Mouse (Mus musculus): ENCODE measurements around the gene Fam13a. TPM values are rescaled to one million over a fixed set of nuclear protein-coding genes. Genes with fewer than 3 reads are reported as not detected.

Fam13a gene
- polyA plus RNA-seq, 1 experiment from 2014 or later: 9.0 TPM

DNA sequence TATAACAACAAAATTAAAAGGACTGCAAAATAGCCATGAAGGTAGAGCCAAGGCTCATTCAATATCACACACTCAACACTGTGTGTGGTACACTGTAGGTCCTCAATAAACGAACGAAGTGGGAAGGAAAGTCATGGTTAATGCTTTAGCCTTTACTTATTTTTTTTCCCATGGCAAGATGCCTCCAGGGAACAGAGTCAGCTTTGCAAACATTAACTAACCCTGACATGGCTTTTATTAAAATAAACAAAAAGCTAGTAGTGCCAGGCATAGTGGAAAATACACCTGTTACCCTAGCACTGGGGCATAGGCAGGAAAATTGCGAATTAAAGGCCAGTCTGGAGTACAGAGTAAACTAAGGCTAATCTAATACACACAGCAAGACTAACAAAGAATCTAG lies 35.2 kb downstream of the Fam13a start:
- WGBS: 84% methylated on average over 3 of the region's 3 CpGs
- no peaks in the 10 kb centered on the region for H3K36me3 ChIP-seq
- H3K4me3 ChIP-seq: no peak overlapping the region
- ATAC-seq (replicated peaks): no peak
- no peak overlapping the region for H3K9ac ChIP-seq (replicated peaks)
- no peak overlapping the region for H3K4me2 ChIP-seq (replicated peaks)
- no peak overlapping the region for H3K27ac ChIP-seq (replicated peaks)
- H3K9me3 ChIP-seq: no peaks in the 10 kb centered on the region
- no peaks in the 10 kb centered on the region for H3K27me3 ChIP-seq
- H3K4me1 ChIP-seq: no peaks in the 10 kb centered on the region

DNA sequence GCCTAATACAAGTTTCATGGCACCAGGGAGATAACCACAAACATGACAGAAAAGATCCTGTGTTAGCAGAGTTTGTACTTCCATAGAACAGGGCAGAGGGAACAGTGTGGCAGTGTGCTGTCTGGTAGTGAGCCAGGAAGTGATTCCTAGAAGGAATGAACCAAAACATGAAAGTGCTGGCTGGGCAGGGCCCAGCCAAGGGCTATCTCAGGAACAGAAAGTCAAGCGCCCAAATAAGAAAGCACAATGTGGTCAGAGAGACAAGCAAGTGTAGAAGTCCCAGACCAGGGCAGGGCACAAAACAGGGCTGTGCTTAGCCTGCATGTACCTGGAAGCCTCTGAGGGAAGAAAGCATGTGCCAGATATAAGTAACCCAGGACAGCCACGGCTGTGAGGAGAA lies 35.6 kb downstream of the Fam13a start:
- Histone ChIP-seq H3K4me3 (no peak overlapping the region), H3K9ac (replicated peaks) (no peak overlapping the region), H3K9me3 (no peaks in the 10 kb centered on the region), H3K36me3 (no peaks in the 10 kb centered on the region), H3K27me3 (no peaks in the 10 kb centered on the region), H3K4me1 (no peaks in the 10 kb centered on the region), H3K4me2 (replicated peaks) (no peak overlapping the region), H3K27ac (replicated peaks) (no peak overlapping the region)
- ATAC-seq (replicated peaks): no peak
- WGBS: 90% methylated on average over 2 of the region's 2 CpGs

DNA sequence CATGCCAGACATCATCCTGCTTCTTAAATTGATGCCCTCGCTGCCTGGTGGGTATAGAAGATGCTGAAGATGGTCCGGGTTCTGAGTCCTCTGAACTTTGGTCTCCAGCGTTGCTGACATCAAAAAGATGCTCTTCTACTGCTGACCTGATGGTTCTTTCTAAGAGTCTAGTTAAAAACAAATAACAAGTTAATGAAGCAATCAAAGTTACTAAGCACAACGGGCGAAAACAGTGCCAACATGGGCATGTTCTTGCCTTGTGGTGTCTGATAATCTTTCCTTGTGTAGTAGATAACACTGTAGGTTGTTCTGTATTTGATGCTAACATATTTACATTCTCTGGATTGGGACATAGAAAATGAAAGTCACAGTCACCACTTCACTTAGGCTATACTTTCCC lies 37.2 kb downstream of the Fam13a start:
- Histone ChIP-seq H3K36me3 (no peaks in the 10 kb centered on the region), H3K4me1 (no peaks in the 10 kb centered on the region), H3K4me2 (replicated peaks) (no peak overlapping the region), H3K9ac (replicated peaks) (no peak overlapping the region), H3K27ac (replicated peaks) (no peak overlapping the region), H3K27me3 (no peaks in the 10 kb centered on the region), H3K9me3 (no peaks in the 10 kb centered on the region), H3K4me3 (no peak overlapping the region)
- WGBS: 93% methylated on average over 5 of the region's 5 CpGs
- no peak for ATAC-seq (replicated peaks)

DNA sequence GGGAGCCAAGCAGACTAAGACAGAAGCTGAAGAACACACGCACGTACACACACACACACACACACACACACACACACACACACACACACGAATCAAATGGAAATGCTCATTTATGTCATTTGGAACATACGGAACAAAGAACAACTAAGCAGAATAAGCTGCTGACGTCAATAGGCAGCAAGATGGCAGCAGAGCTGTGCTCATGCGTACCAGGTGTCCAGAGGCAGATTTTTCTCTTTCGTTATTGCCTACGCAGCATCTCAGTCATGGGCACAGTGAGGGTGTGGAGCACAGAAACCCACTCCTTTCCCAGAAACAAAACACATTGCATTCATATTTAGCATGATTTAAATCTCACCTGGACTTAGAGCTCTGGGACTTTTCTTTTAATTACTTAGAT lies 39.2 kb downstream of the Fam13a start:
- Histone ChIP-seq H3K4me1 (no peaks in the 10 kb centered on the region), H3K27me3 (no peaks in the 10 kb centered on the region), H3K27ac (replicated peaks) (no peak overlapping the region), H3K4me2 (replicated peaks) (no peak overlapping the region), H3K4me3 (no peak overlapping the region), H3K9ac (replicated peaks) (no peak overlapping the region), H3K36me3 (no peaks in the 10 kb centered on the region), H3K9me3 (no peaks in the 10 kb centered on the region)
- ATAC-seq (replicated peaks): no peak
- whole genome bisulfite sequencing: 74% methylated on average over 8 of the region's 8 CpGs

DNA sequence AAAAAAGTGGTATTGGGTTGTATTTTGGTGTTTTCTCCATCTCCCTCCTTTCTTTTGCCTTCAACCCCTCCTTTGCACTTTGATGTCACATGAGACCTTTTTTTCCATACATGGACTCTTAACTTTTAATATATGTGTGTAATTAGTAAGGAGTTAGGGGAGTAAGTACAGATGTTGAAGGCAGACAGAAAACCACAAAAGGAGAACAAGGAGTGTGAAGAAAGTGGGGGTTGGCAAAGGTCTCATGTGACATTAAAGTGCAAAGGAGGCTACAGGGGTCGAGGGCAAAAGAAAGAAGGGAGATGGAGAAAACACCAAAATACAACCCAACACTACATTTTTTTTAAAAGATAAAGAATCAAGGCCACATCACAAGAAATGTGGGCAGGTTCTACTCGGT lies 49.1 kb downstream of the Fam13a start:
- no peaks in the 10 kb centered on the region for H3K4me1 ChIP-seq
- no peak overlapping the region for H3K9ac ChIP-seq (replicated peaks)
- no peaks in the 10 kb centered on the region for H3K9me3 ChIP-seq
- H3K27ac ChIP-seq (replicated peaks): no peak overlapping the region
- no peaks in the 10 kb centered on the region for H3K36me3 ChIP-seq
- no peak for ATAC-seq (replicated peaks)
- H3K4me2 ChIP-seq (replicated peaks): no peak overlapping the region
- 54% methylated on average over 2 of the region's 2 CpGs for WGBS
- no peak overlapping the region for H3K4me3 ChIP-seq
- no peaks in the 10 kb centered on the region for H3K27me3 ChIP-seq

DNA sequence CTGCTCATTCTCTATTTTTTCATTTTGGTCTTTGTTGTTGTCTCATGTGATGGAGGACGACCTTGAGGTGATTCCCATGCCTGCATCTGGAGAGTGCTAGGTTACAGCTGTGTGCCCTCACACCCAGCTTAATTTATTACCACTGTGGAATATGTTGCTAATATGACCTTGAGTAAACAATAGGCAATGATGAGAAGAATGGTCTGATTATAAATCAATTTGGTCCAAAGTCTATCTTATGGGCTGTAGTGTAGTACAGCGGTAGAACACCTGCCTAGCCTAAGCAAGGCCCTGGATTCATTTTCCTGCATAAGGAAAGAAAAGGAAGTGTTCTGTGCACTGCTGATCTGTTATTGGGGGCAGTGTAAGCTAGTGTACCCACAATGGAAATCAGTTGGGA lies 49.9 kb downstream of the Fam13a start:
- Histone ChIP-seq H3K27ac (replicated peaks) (no peak overlapping the region), H3K27me3 (no peaks in the 10 kb centered on the region), H3K4me2 (replicated peaks) (no peak overlapping the region), H3K4me3 (no peak overlapping the region), H3K4me1 (no peaks in the 10 kb centered on the region), H3K36me3 (no peaks in the 10 kb centered on the region), H3K9ac (replicated peaks) (no peak overlapping the region), H3K9me3 (no peaks in the 10 kb centered on the region)
- WGBS: 95% methylated on average over 2 of the region's 2 CpGs
- no peak for ATAC-seq (replicated peaks)

DNA sequence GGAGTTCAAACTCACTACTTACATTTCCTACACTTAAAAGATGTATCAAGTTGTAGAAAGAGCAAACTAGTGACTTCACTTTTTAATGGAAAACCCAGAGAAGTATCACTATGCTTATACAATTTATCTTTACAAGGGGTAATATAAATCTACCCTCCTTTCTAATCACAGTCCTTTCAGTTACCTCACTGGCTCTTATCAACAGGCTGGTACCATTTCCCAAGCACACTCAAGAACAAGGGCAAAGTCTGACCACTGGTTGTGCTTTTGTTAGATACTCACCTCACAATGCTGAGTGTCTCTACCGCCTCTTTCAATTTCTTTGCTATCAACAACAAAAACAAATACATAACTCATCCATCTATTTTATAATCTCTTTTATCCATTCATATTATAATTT lies 51.5 kb downstream of the Fam13a start:
- Histone ChIP-seq H3K9me3 (no peaks in the 10 kb centered on the region), H3K36me3 (no peaks in the 10 kb centered on the region), H3K4me3 (no peak overlapping the region), H3K27me3 (no peaks in the 10 kb centered on the region), H3K27ac (replicated peaks) (no peak overlapping the region), H3K4me1 (no peaks in the 10 kb centered on the region), H3K4me2 (replicated peaks) (no peak overlapping the region), H3K9ac (replicated peaks) (no peak overlapping the region)
- ATAC-seq (replicated peaks): no peak
- whole genome bisulfite sequencing: 93% methylated on average over 1 of the region's 1 CpGs

DNA sequence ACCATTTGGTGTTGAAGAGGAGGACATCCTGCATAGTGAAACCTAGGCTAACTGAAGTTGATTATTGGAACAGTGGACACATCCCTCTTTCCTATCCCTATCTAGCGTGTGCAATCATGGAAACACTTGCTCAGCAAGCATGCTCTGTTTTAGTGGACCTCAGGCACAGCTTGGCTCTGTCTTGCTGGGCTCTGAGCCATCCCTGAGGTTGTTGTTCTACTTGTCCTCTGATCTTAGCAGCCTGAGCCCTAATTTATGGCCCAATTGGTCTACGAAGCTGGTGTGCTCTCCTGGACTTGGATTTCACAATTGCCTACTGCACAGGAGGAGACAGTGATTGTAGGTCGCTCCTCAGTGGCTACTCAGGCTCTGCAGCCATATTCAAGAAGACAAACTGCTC lies 56.1 kb downstream of the Fam13a start:
- Histone ChIP-seq H3K27me3 (no peaks in the 10 kb centered on the region), H3K36me3 (no peaks in the 10 kb centered on the region), H3K4me2 (replicated peaks) (no peak overlapping the region), H3K9me3 (no peaks in the 10 kb centered on the region), H3K4me1 (peaks cover 10% of the 10 kb centered on the region; the same call in 1 of the 2 replicates), H3K4me3 (no peak overlapping the region), H3K27ac (replicated peaks) (no peak overlapping the region), H3K9ac (replicated peaks) (no peak overlapping the region)
- no peak for ATAC-seq (replicated peaks)
- WGBS: 92% methylated on average over 3 of the region's 3 CpGs

DNA sequence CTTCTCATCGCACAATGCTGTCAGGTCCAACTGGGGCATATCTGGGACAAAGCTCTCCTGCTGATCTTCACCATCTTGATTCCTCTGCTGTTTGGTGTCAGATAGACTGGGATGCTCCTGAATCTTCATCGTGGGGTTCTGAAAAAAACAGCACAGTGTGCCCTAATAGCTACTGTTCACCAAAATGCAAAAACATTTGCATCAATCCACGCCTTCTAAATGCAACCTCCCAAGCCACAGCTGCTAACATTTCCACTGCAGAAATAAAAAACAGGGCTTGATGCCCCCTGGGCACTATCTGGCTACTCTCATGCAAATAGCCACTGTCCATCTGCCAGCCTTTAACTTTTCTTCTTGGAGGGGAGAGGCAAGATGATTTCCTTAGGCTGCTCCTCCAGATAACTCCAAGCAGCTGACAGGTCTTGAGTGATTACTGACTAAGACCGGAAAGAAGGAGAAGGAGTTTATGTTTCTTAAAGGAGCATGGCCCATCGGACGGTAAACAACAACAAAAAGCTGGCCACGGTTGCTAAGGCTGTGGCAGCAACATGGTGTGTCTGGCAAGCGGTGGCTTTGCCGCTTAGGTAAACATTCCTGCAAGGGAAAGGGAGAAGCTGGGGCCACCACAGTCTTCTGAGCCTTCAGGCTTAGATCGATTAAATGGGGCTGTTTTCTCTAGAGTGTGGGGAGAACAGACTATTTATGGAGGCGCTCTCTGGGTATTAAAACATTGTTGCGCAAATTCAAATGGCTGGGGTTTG lies 59.1 kb downstream of the Fam13a start:
- peaks cover 10% of the 10 kb centered on the region; the same call in 1 of the 2 replicates for H3K4me1 ChIP-seq
- 54% methylated on average over 12 of the region's 12 CpGs for WGBS
- H3K27ac ChIP-seq (replicated peaks): no peak overlapping the region
- no peaks in the 10 kb centered on the region for H3K36me3 ChIP-seq
- H3K27me3 ChIP-seq: no peaks in the 10 kb centered on the region
- H3K9me3 ChIP-seq: no peaks in the 10 kb centered on the region
- H3K9ac ChIP-seq (replicated peaks): no peak overlapping the region
- ATAC-seq (replicated peaks): no peak; the same call in 1 of the 2 replicates
- H3K4me2 ChIP-seq (replicated peaks): no peak overlapping the region
- H3K4me3 ChIP-seq: no peak overlapping the region

DNA sequence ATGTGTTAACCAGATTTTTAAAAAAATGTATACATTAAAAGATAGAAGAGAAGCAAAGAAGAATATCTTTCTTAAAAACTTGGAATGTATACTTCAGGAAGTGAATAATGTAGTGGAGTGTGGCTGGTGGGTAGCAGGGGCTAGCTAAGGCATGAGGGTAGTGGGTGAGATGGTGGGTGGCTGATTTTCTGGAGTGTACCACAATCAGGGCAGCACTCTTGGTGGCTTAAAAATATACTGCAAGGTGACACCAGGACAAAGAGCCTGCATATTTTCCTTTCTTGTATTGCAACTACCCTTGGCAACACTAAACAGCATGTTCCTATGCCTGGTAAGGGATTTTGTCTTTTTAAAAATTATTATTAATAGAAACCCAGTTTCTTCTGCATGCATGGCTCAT lies 59.8 kb downstream of the Fam13a start:
- no peak for ATAC-seq (replicated peaks)
- Histone ChIP-seq H3K36me3 (no peaks in the 10 kb centered on the region), H3K4me2 (replicated peaks) (no peak overlapping the region), H3K9ac (replicated peaks) (no peak overlapping the region), H3K9me3 (no peaks in the 10 kb centered on the region), H3K27ac (replicated peaks) (no peak overlapping the region), H3K27me3 (no peaks in the 10 kb centered on the region), H3K4me1 (peaks cover 10% of the 10 kb centered on the region; the same call in 1 of the 2 replicates), H3K4me3 (no peak overlapping the region)

DNA sequence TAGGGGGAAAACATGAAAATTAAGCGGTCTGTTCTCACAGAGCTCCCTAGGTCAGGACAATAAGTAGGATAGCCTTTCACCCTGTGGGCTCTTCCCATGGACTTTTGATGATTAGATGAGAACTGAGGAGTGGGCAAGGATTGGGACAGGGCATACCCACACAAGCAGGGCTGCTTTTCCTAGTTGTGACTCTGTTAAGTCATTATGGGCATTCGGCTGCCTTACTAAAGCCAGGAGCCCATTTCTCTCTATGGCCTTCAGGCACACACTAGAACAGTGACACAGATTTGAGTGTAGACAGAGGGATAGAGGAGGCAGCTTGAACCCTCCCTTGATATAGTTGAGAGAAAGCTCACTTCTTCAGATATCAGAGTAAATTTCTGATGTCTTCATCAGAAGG lies 60.3 kb downstream of the Fam13a start:
- no peak for ATAC-seq (replicated peaks)
- Histone ChIP-seq H3K4me1 (peaks cover 10% of the 10 kb centered on the region; the same call in 1 of the 2 replicates), H3K9me3 (no peaks in the 10 kb centered on the region), H3K36me3 (no peaks in the 10 kb centered on the region), H3K4me3 (no peak overlapping the region), H3K27me3 (no peaks in the 10 kb centered on the region), H3K9ac (replicated peaks) (no peak overlapping the region), H3K27ac (replicated peaks) (no peak overlapping the region), H3K4me2 (replicated peaks) (no peak overlapping the region)
- WGBS: 96% methylated on average over 2 of the region's 2 CpGs

DNA sequence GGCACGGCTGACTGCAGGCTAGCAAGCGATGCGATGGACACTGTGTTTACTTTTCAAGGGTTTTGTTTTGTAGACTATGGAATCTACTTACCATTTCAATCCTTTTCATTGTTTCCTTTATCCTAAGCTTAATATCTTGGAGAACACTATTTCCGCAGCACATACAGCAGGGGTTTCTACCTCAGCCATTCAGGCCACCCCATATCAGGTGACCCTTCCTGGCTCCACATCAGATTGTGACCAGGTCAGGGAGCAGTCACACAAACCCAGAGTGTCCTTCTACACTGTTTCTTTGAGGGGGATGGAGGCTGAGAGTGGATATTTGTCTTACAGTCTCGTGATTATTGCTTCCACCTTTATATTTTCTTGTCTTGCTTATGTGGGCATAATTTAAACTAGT lies 61.7 kb downstream of the Fam13a start:
- WGBS: 79% methylated on average over 5 of the region's 5 CpGs
- Histone ChIP-seq H3K4me1 (peaks cover 10% of the 10 kb centered on the region; the same call in 1 of the 2 replicates), H3K9me3 (no peaks in the 10 kb centered on the region), H3K4me2 (replicated peaks) (no peak overlapping the region), H3K36me3 (no peaks in the 10 kb centered on the region), H3K27ac (replicated peaks) (no peak overlapping the region), H3K4me3 (no peak overlapping the region), H3K27me3 (no peaks in the 10 kb centered on the region), H3K9ac (replicated peaks) (no peak overlapping the region)
- ATAC-seq (replicated peaks): no peak

DNA sequence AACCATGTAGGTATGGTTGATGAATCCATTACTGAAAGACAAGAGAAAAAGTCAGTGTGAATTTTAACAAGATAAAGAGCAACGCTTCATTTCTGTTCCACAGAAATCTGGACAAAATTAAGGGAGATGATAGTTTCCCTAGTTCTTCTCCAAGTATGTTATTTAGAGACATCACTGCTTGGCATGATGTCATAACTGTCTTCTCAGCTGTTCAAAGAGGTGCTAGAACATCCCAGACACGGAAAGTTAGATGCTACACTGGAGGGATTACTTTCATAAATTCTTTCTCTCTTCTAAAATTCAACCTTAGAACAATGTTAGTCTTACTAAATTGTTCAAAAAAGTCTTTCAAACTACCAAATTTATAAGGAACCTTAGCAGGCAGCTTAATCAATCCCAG lies 63.8 kb downstream of the Fam13a start:
- Histone ChIP-seq H3K4me2 (replicated peaks) (no peak overlapping the region), H3K4me3 (no peak overlapping the region), H3K9ac (replicated peaks) (no peak overlapping the region), H3K4me1 (peaks cover 7% of the 10 kb centered on the region; the same call in 1 of the 2 replicates), H3K27ac (replicated peaks) (no peak overlapping the region), H3K36me3 (no peaks in the 10 kb centered on the region), H3K27me3 (no peaks in the 10 kb centered on the region), H3K9me3 (no peaks in the 10 kb centered on the region)
- no peak for ATAC-seq (replicated peaks)
- 90% methylated on average over 2 of the region's 2 CpGs for WGBS
